ENCODE assay signal across 8 mouse cellular contexts in the genomic region with DNA sequence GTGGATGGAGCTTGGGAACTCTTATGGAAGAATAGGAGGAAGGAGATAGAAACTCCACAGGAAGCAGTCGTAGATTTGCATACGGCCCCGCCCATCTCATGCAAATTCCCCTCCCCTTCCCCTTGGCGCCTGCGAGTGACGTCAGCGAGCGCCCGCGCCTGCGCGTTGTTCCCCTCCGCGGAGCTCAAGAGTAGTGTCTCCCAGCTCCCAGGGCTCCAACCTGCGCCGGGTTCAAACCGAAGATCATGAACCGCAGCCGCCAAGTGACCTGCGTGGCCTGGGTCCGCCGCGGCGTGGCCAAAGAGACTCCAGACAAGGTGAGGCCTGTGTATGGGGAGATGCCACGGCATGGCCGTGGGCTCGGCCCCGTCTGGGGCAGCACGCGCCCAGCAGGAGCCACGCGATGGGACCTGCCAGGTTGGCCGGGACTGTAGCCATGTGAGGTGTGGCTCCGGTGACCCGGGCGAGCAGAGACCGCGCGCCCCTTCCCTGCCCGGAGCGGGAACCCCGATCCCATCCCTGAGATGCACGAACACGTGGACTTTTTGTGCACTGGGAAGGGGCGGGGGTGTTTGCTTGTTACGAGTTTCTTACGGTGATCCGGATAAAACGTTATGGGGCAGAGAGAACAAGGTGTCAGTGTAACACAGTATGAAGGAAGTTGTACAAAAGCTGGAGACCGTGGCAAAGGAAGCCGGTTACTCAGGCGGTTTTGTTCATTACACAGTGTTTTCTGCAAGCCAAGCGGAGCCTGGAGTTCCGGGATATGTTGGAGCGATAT. TPM values are rescaled to one million over a fixed set of nuclear protein-coding genes. Genes with fewer than 3 reads are reported as not detected.
A peak's percentile ranks its signal among the peaks of the same experiment; 100 is the strongest.
DNase-seq lines count a peak whose midpoint lies in the region; ATAC-seq and TF ChIP-seq lines count a peak whose summit lies in the region.

No protein-coding gene starts in this region.

- under 1% methylated on average over 55 of the region's 55 CpGs for WGBS in forebrain, embryonic 13.5 days
- WGBS in large intestine, adult 2 months = under 1% methylated on average over 55 of the region's 55 CpGs
- WGBS in liver, postnatal 0 days (ENCODE audit: insufficient replicate concordance) = under 1% methylated on average over 55 of the region's 55 CpGs
- WGBS in neural tube, embryonic 14.5 days = under 1% methylated on average over 55 of the region's 55 CpGs

- DNase-seq in heart, postnatal 10 days = peak; percentile 92 to 95
- DNase-seq in large intestine, adult 2 months (ENCODE audit: low read depth, low spot score) = peak; percentile 53
- DNase-seq in liver, postnatal 0 days = peak; percentile 94
- DNase-seq in testis, postnatal 10 days (ENCODE audit: low spot score) = peak; percentile 97

- intact Hi-C loops in heart, postnatal 10 days (cut with DNase I) = loop anchor here (2.0 to 10.0 kb wide), 2 partner anchors 45 to 197 kb away; a partner anchor contains a TSS

- peaks cover 23% of the 10 kb centered on the region for H3K36me3 ChIP-seq in ES-Bruce4 (ENCODE audit: control insufficient read depth, insufficient read depth, low read length, poor library complexity, severe bottlenecking)
- peaks cover 27% of the 10 kb centered on the region for H3K36me3 ChIP-seq in forebrain, embryonic 13.5 days (ENCODE audit: poor library complexity, severe bottlenecking)
- H3K36me3 ChIP-seq in liver, postnatal 0 days (replicated peaks; ENCODE audit: insufficient read depth, low read length) = peaks cover 17% of the 10 kb centered on the region
- H3K36me3 ChIP-seq in neural tube, embryonic 14.5 days (ENCODE audit: control insufficient read depth, insufficient read depth, low read length) = peaks cover 21% of the 10 kb centered on the region

- peak overlapping the region; percentile 99 for H3K4me3 ChIP-seq in ES-Bruce4 (ENCODE audit: low read depth, low read length)
- H3K4me3 ChIP-seq in forebrain, embryonic 13.5 days = peak overlapping the region; percentile 95
- peak overlapping the region; percentile 98 for H3K4me3 ChIP-seq in liver, postnatal 0 days (ENCODE audit: low read depth, low read length)
- peak overlapping the region; percentile 99 for H3K4me3 ChIP-seq in neural tube, embryonic 14.5 days (ENCODE audit: low read depth, low read length)

- H3K4me2 ChIP-seq in forebrain, embryonic 13.5 days = peak overlapping the region; percentile 89
- H3K4me2 ChIP-seq in liver, postnatal 0 days (ENCODE audit: low read depth, low read length) = peak overlapping the region; percentile 95
- peak overlapping the region; percentile 86 for H3K4me2 ChIP-seq in neural tube, embryonic 14.5 days (ENCODE audit: low read depth, low read length)

- H3K4me1 ChIP-seq in ES-Bruce4 (ENCODE audit: control insufficient read depth, insufficient read depth, low read length) = no peaks in the 10 kb centered on the region
- H3K4me1 ChIP-seq in forebrain, embryonic 13.5 days = peaks cover 14% of the 10 kb centered on the region
- H3K4me1 ChIP-seq in liver, postnatal 0 days (ENCODE audit: insufficient read depth) = peaks cover 15% of the 10 kb centered on the region
- H3K4me1 ChIP-seq in neural tube, embryonic 14.5 days (ENCODE audit: control insufficient read depth, insufficient read depth, low read length) = peaks cover 8% of the 10 kb centered on the region

- no peak for TF ChIP-seq POLR2A in ES-Bruce4 (IDR thresholded peaks at IDR 0.05; ENCODE audit: insufficient read depth, low read length)

- no peak for TF ChIP-seq CTCF in ES-Bruce4 (IDR thresholded peaks at IDR 0.05; ENCODE audit: low read depth, low read length)
- no peak for TF ChIP-seq CTCF in liver, postnatal 0 days (IDR thresholded peaks at IDR 0.05; ENCODE audit: low read depth)

- H3K9me3 ChIP-seq in ES-Bruce4 (replicated peaks; ENCODE audit: control insufficient read depth, insufficient read depth, low read length, poor library complexity, severe bottlenecking) = no peaks in the 10 kb centered on the region
- no peaks in the 10 kb centered on the region for H3K9me3 ChIP-seq in forebrain, embryonic 13.5 days (replicated peaks)
- no peaks in the 10 kb centered on the region for H3K9me3 ChIP-seq in liver, postnatal 0 days (ENCODE audit: low read length)
- H3K9me3 ChIP-seq in neural tube, embryonic 14.5 days (ENCODE audit: control insufficient read depth, low read length) = no peaks in the 10 kb centered on the region

- ATAC-seq in cerebellum, adult (ENCODE audit: insufficient number of reproducible peaks, low FRiP score, low TSS enrichment) = peak; percentile 89
- ATAC-seq in forebrain, embryonic 13.5 days = peak; percentile 96
- ATAC-seq in liver, postnatal 0 days = peak; percentile 94
- ATAC-seq in neural tube, embryonic 14.5 days (ENCODE audit: low read depth) = peak; percentile 97

- H3K27ac ChIP-seq in ES-Bruce4 (ENCODE audit: insufficient read depth, low read length) = no peak overlapping the region
- no peak overlapping the region for H3K27ac ChIP-seq in forebrain, embryonic 13.5 days
- H3K27ac ChIP-seq in liver, postnatal 0 days (ENCODE audit: low read depth) = peak overlapping the region; percentile 86
- H3K27ac ChIP-seq in neural tube, embryonic 14.5 days (ENCODE audit: low read depth, low read length) = peak overlapping the region; percentile 46; the same call in 1 of the 2 replicates

- peak overlapping the region; percentile 84 for H3K9ac ChIP-seq in ES-Bruce4 (ENCODE audit: low read depth, poor library complexity, severe bottlenecking)
- H3K9ac ChIP-seq in forebrain, embryonic 13.5 days = peak overlapping the region; percentile 85
- peak overlapping the region; percentile 90 for H3K9ac ChIP-seq in liver, postnatal 0 days (replicated peaks)
- H3K9ac ChIP-seq in neural tube, embryonic 14.5 days (replicated peaks; ENCODE audit: low read depth, low read length) = peak overlapping the region; percentile 87

- no peak for TF ChIP-seq EP300 in ES-Bruce4 (IDR thresholded peaks at IDR 0.05; ENCODE audit: insufficient read depth, low read depth, low read length)
- no peak for TF ChIP-seq EP300 in liver, postnatal 0 days (IDR thresholded peaks at IDR 0.05; ENCODE audit: low read depth)

- no peaks in the 10 kb centered on the region for H3K27me3 ChIP-seq in ES-Bruce4 (ENCODE audit: control insufficient read depth, insufficient read depth, low read length, poor library complexity, severe bottlenecking)
- no peaks in the 10 kb centered on the region for H3K27me3 ChIP-seq in forebrain, embryonic 13.5 days
- H3K27me3 ChIP-seq in liver, postnatal 0 days (ENCODE audit: insufficient read depth, low read length) = no peaks in the 10 kb centered on the region
- H3K27me3 ChIP-seq in neural tube, embryonic 14.5 days (ENCODE audit: control insufficient read depth, insufficient read depth, low read length) = no peaks in the 10 kb centered on the region; the same call in 1 of the 2 replicates

RNA-seq across cellular contexts. Expression of a gene that starts 42.6 kb away (rescaled TPM):
- polyA plus RNA-seq in ES-Bruce4 (2011; ENCODE audit: insufficient read depth, insufficient read length, low read depth, missing spikeins) = 74.3 and 79.9 TPM in 2 replicates
- 79.9 and 86.4 TPM in 2 replicates for polyA plus RNA-seq in forebrain, embryonic 13.5 days (2015; fragmentation: Nextera tagmentation; extraction: Ambion mirVana)
- total RNA-seq in heart, postnatal 10 days (2021) = 10 to 100 TPM; 16.1 TPM
- polyA plus RNA-seq in large intestine, adult 2 months (2012; rRNA removed) = 10.1 and 10.2 TPM in 2 replicates
- 18.0 and 20.1 TPM in 2 replicates for polyA plus RNA-seq in liver, postnatal 0 days (2015; fragmentation: Nextera tagmentation; extraction: Ambion mirVana)
- polyA plus RNA-seq in neural tube, embryonic 14.5 days (2014; fragmentation: Nextera tagmentation; extraction: Ambion mirVana) = 72.6 and 75.7 TPM in 2 replicates

RNA-seq across cellular contexts. Expression of a gene that starts 45.1 kb away (rescaled TPM):
- polyA plus RNA-seq in ES-Bruce4 (2011; ENCODE audit: insufficient read depth, insufficient read length, low read depth, missing spikeins) = 38.3 and 49.0 TPM in 2 replicates
- polyA plus RNA-seq in forebrain, embryonic 13.5 days (2015; fragmentation: Nextera tagmentation; extraction: Ambion mirVana) = 18.5 and 20.1 TPM in 2 replicates
- total RNA-seq in heart, postnatal 10 days (2021) = 10 to 100 TPM; 17.3 to 18.1 TPM
- polyA plus RNA-seq in large intestine, adult 2 months (2012; rRNA removed) = 16.0 and 21.6 TPM in 2 replicates
- 2.8 and 2.9 TPM in 2 replicates for polyA plus RNA-seq in liver, postnatal 0 days (2015; fragmentation: Nextera tagmentation; extraction: Ambion mirVana)
- polyA plus RNA-seq in neural tube, embryonic 14.5 days (2014; fragmentation: Nextera tagmentation; extraction: Ambion mirVana) = 29.7 and 33.6 TPM in 2 replicates

RNA-seq across cellular contexts. Expression of a gene that starts 55.6 kb away (rescaled TPM):
- polyA plus RNA-seq in ES-Bruce4 (2011; ENCODE audit: insufficient read depth, insufficient read length, low read depth, missing spikeins) = not detected in 2 replicates
- 0.41 and 0.48 TPM in 2 replicates for polyA plus RNA-seq in forebrain, embryonic 13.5 days (2015; fragmentation: Nextera tagmentation; extraction: Ambion mirVana)
- total RNA-seq in heart, postnatal 10 days (2021) = not detected
- polyA plus RNA-seq in large intestine, adult 2 months (2012; rRNA removed) = 0.12 TPM in 1 of 2 replicates, not detected in the other
- not detected in 2 replicates for polyA plus RNA-seq in liver, postnatal 0 days (2015; fragmentation: Nextera tagmentation; extraction: Ambion mirVana)
- polyA plus RNA-seq in neural tube, embryonic 14.5 days (2014; fragmentation: Nextera tagmentation; extraction: Ambion mirVana) = 0.23 and 0.30 TPM in 2 replicates

Comparison
In these comparisons a context has a peak if more than half of its experiments do, and no peak if none do; other contexts are left out.
1. H3K27ac ChIP-seq: peak in liver, postnatal 0 days (single experiment) and neural tube, embryonic 14.5 days (single experiment); none in ES-Bruce4 (single experiment) and forebrain, embryonic 13.5 days (single experiment).
2. Peak in every context shown above with its lines, with median percentiles within 50 percentile points of each other: H3K4me3 ChIP-seq, H3K9ac ChIP-seq, ATAC-seq, H3K4me2 ChIP-seq and DNase-seq.